Mouse (Mus musculus) heart, postnatal 0 days (tissue): ENCODE measurements around the gene Tbata. TPM values are rescaled to one million over a fixed set of nuclear protein-coding genes. Genes with fewer than 3 reads are reported as not detected.

Experiments
- ATAC-seq: fragments of 200-750 bp; cut with Nextera tagmentation; 2 replicates; pipeline ENCODE4 v1.8.0; 2017; ENCODE audit warnings: low read depth, moderate number of reproducible peaks, moderate library complexity; ENCODE audit not compliant: insufficient read depth
- DNase-seq: peaks from one replicate; pipeline ENCODE4 v3.0.0-alpha.2; 2016; ENCODE audit warnings: low spot score
- H3K27ac ChIP-seq: fragments of 300-500 bp; sonication (generic); 2 replicates; pipeline ENCODE4 v1.5.1; 2014; ENCODE audit warnings: low read depth, mild to moderate bottlenecking
- H3K27me3 ChIP-seq: fragments of 300-500 bp; sonication (generic); 2 replicates; pipeline ENCODE4 v1.6.1; 2014; ENCODE audit warnings: low read length, mixed read lengths; ENCODE audit not compliant: control insufficient read depth, insufficient read depth
- H3K36me3 ChIP-seq: fragments of 300-500 bp; sonication (generic); replicated peaks from 2 replicates; pipeline ENCODE4 v1.6.1; 2014; ENCODE audit warnings: low read length, mixed read lengths; ENCODE audit not compliant: control insufficient read depth, insufficient read depth
- H3K4me1 ChIP-seq: fragments of 300-500 bp; sonication (generic); 2 replicates; pipeline ENCODE4 v1.6.1; 2014; ENCODE audit warnings: antibody characterized with exemption; ENCODE audit not compliant: control insufficient read depth, insufficient read depth
- H3K4me2 ChIP-seq: fragments of 300-500 bp; sonication (generic); 2 replicates; pipeline ENCODE4 v1.6.1; 2014; ENCODE audit warnings: low read depth, mild to moderate bottlenecking, low read length, moderate library complexity
- H3K4me3 ChIP-seq: fragments of 300-500 bp; sonication (generic); 2 replicates; pipeline ENCODE4 v1.5.1; 2014; ENCODE audit warnings: low read depth, low read length
- H3K9ac ChIP-seq: fragments of 300-500 bp; sonication (generic); replicated peaks from 2 replicates; pipeline ENCODE4 v1.6.1; 2014; ENCODE audit warnings: low read depth, low read length, mixed read lengths
- H3K9me3 ChIP-seq: fragments of 300-500 bp; sonication (generic); replicated peaks from 2 replicates; pipeline ENCODE4 v1.6.1; 2016; ENCODE audit warnings: low read length; ENCODE audit not compliant: control insufficient read depth
- CTCF ChIP-seq: IDR thresholded peaks from 2 replicates; pipeline ENCODE4 v1.5.1; 2016; ENCODE audit warnings: antibody characterized with exemption, control low read depth, low read depth
- EP300 ChIP-seq: IDR thresholded peaks from 2 replicates; pipeline ENCODE4 v1.6.1; 2016; ENCODE audit warnings: antibody characterized with exemption, low read depth
- WGBS: fragments of 180-500 bp; shearing (Covaris S2); extraction: QIAGEN DNeasy Blood & Tissue Kit; methylation state at CpG from one replicate; pipeline ENCODE4 v1.1.7; 2014; 5-methylcytosine and 5-hydroxymethylcytosine counted together
- polyA plus RNA-seq: library from polyadenylated mRNA; unstranded; fragments of >200 nt; fragmentation: Nextera tagmentation; extraction: Ambion mirVana; gene quantifications from 2 replicates; pipeline ENCODE4 v1.2.1, GENCODE M21; 2015
- total RNA-seq: library from RNA; depleted of rRNA; stranded (reverse); fragments of >200 nt; gene quantifications from 2 replicates; pipeline ENCODE4 v1.2.3, GENCODE M21; 2014; ENCODE audit warnings: low replicate concordance

Gene Tbata
- total and polyA plus RNA-seq, 2 experiments from 2014 or later: 0.36 TPM; not detected in 1

GRCm38 (mm10) chr10:61134041-61134440, 37.7 kb upstream of the Tbata start:
- no peaks in the 10 kb centered on the region for H3K4me1 ChIP-seq
- DNase-seq (no peak), ATAC-seq (no peak)
- no peaks in the 10 kb centered on the region for H3K27me3 ChIP-seq
- no peak overlapping the region for H3K27ac ChIP-seq
- no peak overlapping the region for H3K9ac ChIP-seq
- no peak overlapping the region for H3K4me2 ChIP-seq
- TF ChIP-seq EP300 (no peak), CTCF (no peak)
- 59% methylated on average over 4 of the region's 4 CpGs for WGBS
- H3K9me3 ChIP-seq: no peaks in the 10 kb centered on the region
- H3K36me3 ChIP-seq: no peaks in the 10 kb centered on the region
- no peak overlapping the region for H3K4me3 ChIP-seq

DNA sequence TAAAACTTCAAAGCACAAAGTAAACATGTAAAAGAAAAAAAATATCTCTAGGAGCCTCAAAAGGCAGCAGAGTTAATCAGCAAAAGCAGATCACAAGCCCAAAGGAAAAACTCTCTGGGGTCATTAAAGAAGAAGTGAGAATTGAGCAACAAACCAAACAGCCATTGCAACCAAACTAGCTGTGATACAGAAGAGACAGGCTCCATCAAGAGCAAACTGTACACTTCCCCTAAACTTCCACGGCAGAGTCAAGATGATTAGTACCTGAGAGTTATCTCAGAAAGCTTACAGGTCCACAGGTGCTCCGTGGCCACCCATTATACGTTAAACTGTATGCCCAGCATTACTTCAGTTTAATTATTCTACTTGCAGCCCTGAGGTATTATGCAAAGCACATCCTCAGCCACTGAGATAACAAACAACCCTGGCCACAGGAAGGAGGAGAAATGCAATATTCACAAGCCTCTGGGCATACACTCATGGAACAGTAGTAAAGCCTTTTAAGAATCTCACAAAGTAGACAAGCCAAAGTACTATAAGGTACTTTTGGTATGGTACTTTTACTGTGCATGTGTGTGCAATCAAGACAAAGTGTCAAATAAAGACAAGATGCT, 36.4 kb upstream of the Tbata start:
- TF ChIP-seq EP300 (no peak), CTCF (no peak)
- Histone ChIP-seq H3K9ac (no peak overlapping the region), H3K9me3 (no peaks in the 10 kb centered on the region), H3K4me3 (no peak overlapping the region), H3K36me3 (no peaks in the 10 kb centered on the region), H3K27me3 (no peaks in the 10 kb centered on the region), H3K4me2 (no peak overlapping the region), H3K27ac (no peak overlapping the region), H3K4me1 (no peaks in the 10 kb centered on the region)
- no peak for ATAC-seq
- DNase-seq: no peak
- WGBS: 58% methylated on average over 3 of the region's 3 CpGs

DNA sequence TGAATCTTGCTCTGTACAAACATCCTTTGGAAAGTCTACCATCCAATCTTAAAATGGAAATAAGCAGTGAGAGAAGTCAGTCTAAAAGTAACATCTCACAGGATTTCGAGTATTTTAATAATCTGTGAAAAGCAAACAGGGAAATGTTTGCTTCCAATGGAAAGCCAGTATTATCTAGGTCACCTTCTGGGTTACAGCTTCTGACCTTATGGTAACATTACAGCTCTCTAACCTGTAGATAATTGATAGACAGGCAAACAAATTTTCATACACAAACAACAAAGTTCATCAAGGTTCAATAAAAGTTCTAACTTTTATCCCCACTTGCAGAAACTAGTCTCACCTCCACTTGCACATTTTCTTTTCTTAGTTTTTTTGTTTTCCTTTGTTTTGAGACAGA, 34.2 kb upstream of the Tbata start:
- Histone ChIP-seq H3K27ac (no peak overlapping the region), H3K4me2 (no peak overlapping the region), H3K36me3 (no peaks in the 10 kb centered on the region), H3K4me1 (no peaks in the 10 kb centered on the region), H3K9me3 (no peaks in the 10 kb centered on the region), H3K27me3 (no peaks in the 10 kb centered on the region), H3K9ac (no peak overlapping the region), H3K4me3 (no peak overlapping the region)
- 67% methylated on average over 1 of the region's 1 CpGs for WGBS
- DNase-seq (no peak), ATAC-seq (no peak)
- no peak for TF ChIP-seq EP300
- no peak for TF ChIP-seq CTCF

DNA sequence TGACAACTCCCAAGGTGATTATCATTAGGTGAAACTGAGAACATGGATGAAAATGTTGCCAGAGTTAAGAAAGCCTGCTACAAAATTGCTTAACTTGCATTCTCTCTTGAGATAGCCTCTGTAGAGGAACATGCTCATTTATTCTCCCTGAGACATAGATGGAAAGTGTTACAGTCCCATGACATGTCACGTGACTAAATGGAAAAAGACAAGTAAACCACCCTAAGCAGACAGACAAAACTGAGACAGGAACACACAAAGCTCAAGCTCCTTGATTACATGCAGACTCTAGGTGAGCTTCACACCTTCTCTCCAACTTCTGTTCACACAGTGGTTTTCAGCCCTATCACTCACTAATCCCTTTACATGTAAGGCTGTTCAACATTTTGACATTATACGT, 28.4 kb upstream of the Tbata start:
- Histone ChIP-seq H3K9ac (no peak overlapping the region), H3K36me3 (no peaks in the 10 kb centered on the region), H3K9me3 (no peaks in the 10 kb centered on the region), H3K4me2 (no peak overlapping the region), H3K4me1 (peaks cover 7% of the 10 kb centered on the region; the same call in 1 of the 2 replicates), H3K27me3 (no peaks in the 10 kb centered on the region), H3K4me3 (no peak overlapping the region), H3K27ac (no peak overlapping the region)
- ATAC-seq: no peak
- TF ChIP-seq CTCF: no peak
- no peak for TF ChIP-seq EP300
- no peak for DNase-seq
- WGBS: 91% methylated on average over 2 of the region's 2 CpGs

- DNase-seq (no peak), ATAC-seq (no peak)
- no peak for TF ChIP-seq EP300
- no peak for TF ChIP-seq CTCF
- Histone ChIP-seq H3K4me2 (peak overlapping the region; percentile 99), H3K4me3 (peak overlapping the region; percentile 84), H3K27ac (peak overlapping the region; percentile 77), H3K27me3 (no peaks in the 10 kb centered on the region), H3K9ac (peak overlapping the region; percentile 68), H3K9me3 (no peaks in the 10 kb centered on the region), H3K4me1 (peaks cover 7% of the 10 kb centered on the region; the same call in 1 of the 2 replicates), H3K36me3 (no peaks in the 10 kb centered on the region)
- 0% methylated on average over 3 of the region's 3 CpGs for WGBS
These were observed 26.0 kb upstream of the Tbata start for GRCm38 (mm10) chr10:61145766-61146118.

GRCm38 (mm10) chr10:61146119-61146806, 25.5 kb upstream of the Tbata start:
- Histone ChIP-seq H3K9me3 (no peaks in the 10 kb centered on the region), H3K36me3 (no peaks in the 10 kb centered on the region), H3K4me1 (peaks cover 7% of the 10 kb centered on the region; the same call in 1 of the 2 replicates), H3K9ac (peak overlapping the region; percentile 68), H3K27ac (peak overlapping the region; percentile 77), H3K4me3 (peak overlapping the region; percentile 84), H3K4me2 (peak overlapping the region; percentile 99), H3K27me3 (no peaks in the 10 kb centered on the region)
- WGBS: 1% methylated on average over 48 of the region's 53 CpGs
- ATAC-seq (0 out of 2 replicates have a peak, but pooled peaks have one; percentile 4), DNase-seq (no peak)
- TF ChIP-seq EP300: no peak
- no peak for TF ChIP-seq CTCF
